Mouse (Mus musculus) G1E (cell line): ENCODE data around the gene Rassf4.

Experiments used
- CTCF ChIP-seq: IDR thresholded peaks from 2 replicates; pipeline ENCODE4 v1.5.1; 2012; ENCODE audit warnings: low read depth, low read length, inconsistent platforms, mixed read lengths
- GATA1 ChIP-seq: IDR thresholded peaks from 2 replicates; pipeline ENCODE4 v1.6.1; 2012; ENCODE audit warnings: borderline replicate concordance, low read length, inconsistent platforms, mixed read lengths
- POLR2AphosphoS5 ChIP-seq: IDR thresholded peaks from 2 replicates; pipeline ENCODE4 v1.6.1; 2012; ENCODE audit warnings: low read depth, low read length, inconsistent platforms; ENCODE audit not compliant: insufficient replicate concordance
- TAL1 ChIP-seq: conservative IDR thresholded peaks from 2 replicates; pipeline ENCODE4 v1.6.1; 2012; ENCODE audit warnings: low read depth, low read length, inconsistent platforms, mixed read lengths

DNA sequence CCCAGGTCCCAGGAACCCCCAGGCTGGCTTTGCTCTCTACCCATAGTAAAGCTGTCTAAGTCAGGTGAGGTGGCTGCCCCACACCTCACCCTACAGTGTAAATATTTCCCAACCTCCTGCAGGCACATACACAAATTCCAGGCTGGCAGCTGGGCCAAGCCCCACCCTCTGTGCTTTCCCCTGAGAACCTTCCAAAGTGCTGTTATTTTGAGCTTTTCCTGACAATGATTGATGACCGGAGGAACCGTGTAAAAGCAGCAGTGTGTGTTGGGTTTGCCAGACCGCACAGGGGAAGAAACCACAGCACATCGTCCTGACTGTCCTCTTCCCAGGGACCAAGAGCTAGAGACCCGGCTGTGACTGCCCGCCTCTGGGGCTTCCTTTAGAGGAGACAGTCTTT is 23.3 kb downstream of the Rassf4 start, which contains the start of gene Depp1:
- no peak for TF ChIP-seq CTCF
- no peak for TF ChIP-seq TAL1
- no peak for TF ChIP-seq GATA1
- no peak for TF ChIP-seq POLR2AphosphoS5
